Comparison of ENCODE assay signal across 17 mouse cellular contexts in the genomic region with DNA sequence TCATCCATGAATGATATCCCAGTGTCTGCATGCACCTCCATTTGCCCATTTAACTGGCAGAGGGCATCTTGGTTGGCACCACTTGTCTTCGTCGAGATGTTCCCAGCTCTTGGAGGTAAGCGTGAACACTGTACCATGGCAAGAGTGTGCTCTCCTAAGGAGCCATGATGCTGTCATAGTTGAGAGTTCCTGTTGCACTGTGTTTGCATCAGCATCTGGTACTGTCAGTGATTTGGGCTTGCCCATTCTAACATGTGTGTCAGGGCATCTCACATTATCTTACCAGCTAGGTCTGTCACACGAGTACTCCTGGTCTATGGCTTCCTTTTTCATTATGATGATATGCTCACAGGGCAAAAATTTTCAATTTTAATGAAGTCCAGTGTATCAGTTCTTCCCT.
"Had no signal": no experiment of that assay in that cellular context is flagged by ENCODE, and none has a peak within 500 bp of the region (broad histone marks: within the 10 kb centered on the region; RNA-seq: fewer than 3 reads in every experiment).

No protein-coding gene starts in this region.

- H3K4me1 ChIP-seq: neural tube, embryonic 12.5 days; neural tube, embryonic 13.5 days; neural tube, embryonic 15.5 days; stomach, embryonic 15.5 days had no signal

- H3K9ac ChIP-seq: neural tube, embryonic 12.5 days; neural tube, embryonic 13.5 days; neural tube, embryonic 15.5 days; stomach, embryonic 15.5 days had no signal

- DNase-seq: retina, postnatal 1 day; right cerebral cortex, adult 18-20 months; right cerebral cortex, postnatal 14 days; right cerebral cortex, postnatal 25 days; right cerebral cortex, postnatal 4 days; spleen, adult 18-20 months; thymus, adult 18-20 months; thymus, adult 2 months; thymus, postnatal 14 days; thymus, postnatal 25 days; thymus, postnatal 36 days; thymus, postnatal 4 days had no signal

- H3K27me3 ChIP-seq: neural tube, embryonic 12.5 days; neural tube, embryonic 13.5 days; neural tube, embryonic 15.5 days; stomach, embryonic 15.5 days had no signal

- H3K36me3 ChIP-seq: neural tube, embryonic 12.5 days; neural tube, embryonic 13.5 days; neural tube, embryonic 15.5 days; stomach, embryonic 15.5 days had no signal

- H3K9me3 ChIP-seq: neural tube, embryonic 12.5 days; neural tube, embryonic 13.5 days; neural tube, embryonic 15.5 days; stomach, embryonic 15.5 days had no signal

- H3K4me2 ChIP-seq: neural tube, embryonic 12.5 days; neural tube, embryonic 13.5 days; neural tube, embryonic 15.5 days; stomach, embryonic 15.5 days had no signal

- H3K4me3 ChIP-seq: neural tube, embryonic 12.5 days; neural tube, embryonic 13.5 days; neural tube, embryonic 15.5 days; stomach, embryonic 15.5 days had no signal

- H3K27ac ChIP-seq: neural tube, embryonic 12.5 days; neural tube, embryonic 13.5 days; neural tube, embryonic 15.5 days; stomach, embryonic 15.5 days; stomach, postnatal 0 days had no signal
